Mouse (Mus musculus) heart, embryonic 14.5 days (tissue): ENCODE data around the gene Brd3os. TPM values are rescaled to one million over a fixed set of nuclear protein-coding genes. Genes with fewer than 3 reads are reported as not detected.
A peak's percentile ranks its signal among the peaks of the same experiment; 100 is the strongest.

Experiments
- ATAC-seq: fragments of 200-750 bp; cut with Nextera tagmentation; 2 replicates; pipeline ENCODE4 v1.8.0; 2017; ENCODE audit warnings: low read depth, moderate TSS enrichment; ENCODE audit not compliant: insufficient number of reproducible peaks, insufficient read depth, low FRiP score
- H3K27ac ChIP-seq, 2 experiments: fragments of 200-500 bp in 1 of 2; fragments of 300-500 bp in 1 of 2; sonication (generic) in 1 of 2; replicated peaks in 1 of 2; 2 replicates each; pipeline ENCODE4 v1.5.1; 2012 to 2014; ENCODE audit warnings: low read depth in 2 of 2, low read length in 2 of 2, control low read depth in 1 of 2, mild to moderate bottlenecking in 1 of 2, mixed read lengths in 1 of 2; ENCODE audit not compliant: control insufficient read depth in 1 of 2, insufficient read depth in 1 of 2
- H3K27me3 ChIP-seq: fragments of 300-500 bp; sonication (generic); 2 replicates; pipeline ENCODE4 v1.6.1; 2014; ENCODE audit warnings: mild to moderate bottlenecking, low read length, control low read depth; ENCODE audit not compliant: control insufficient read depth, insufficient read depth
- H3K36me3 ChIP-seq: fragments of 300-500 bp; sonication (generic); 2 replicates; pipeline ENCODE4 v1.6.1; 2014; ENCODE audit warnings: mild to moderate bottlenecking, control low read depth, low read length, mixed read lengths; ENCODE audit not compliant: control insufficient read depth, insufficient read depth
- H3K4me1 ChIP-seq, 2 experiments: fragments of 200-500 bp in 1 of 2; fragments of 300-500 bp in 1 of 2; sonication (generic) in 1 of 2; 2 replicates each; pipeline ENCODE4 v1.6.1; 2012 to 2014; ENCODE audit warnings: low read length in 2 of 2, control low read depth in 1 of 2, mixed read lengths in 1 of 2; ENCODE audit not compliant: control insufficient read depth in 2 of 2, insufficient read depth in 2 of 2
- H3K4me2 ChIP-seq: fragments of 300-500 bp; sonication (generic); 2 replicates; pipeline ENCODE4 v1.6.1; 2014; ENCODE audit warnings: mild to moderate bottlenecking, low read length
- H3K4me3 ChIP-seq, 2 experiments: fragments of 200-500 bp in 1 of 2; fragments of 300-500 bp in 1 of 2; sonication (generic) in 1 of 2; 2 replicates each; pipeline ENCODE4 v1.5.1; 2012 to 2014; ENCODE audit warnings: low read length in 2 of 2, mild to moderate bottlenecking in 2 of 2, control low read depth in 1 of 2, low read depth in 1 of 2, moderate library complexity in 1 of 2; ENCODE audit not compliant: control insufficient read depth in 1 of 2, insufficient read depth in 1 of 2
- H3K9ac ChIP-seq: fragments of 300-500 bp; sonication (generic); 2 replicates; pipeline ENCODE4 v1.6.1; 2014; ENCODE audit warnings: mild to moderate bottlenecking, low read length
- H3K9me3 ChIP-seq: fragments of 300-500 bp; sonication (generic); 2 replicates; pipeline ENCODE4 v1.6.1; 2016; ENCODE audit warnings: low read length, control low read depth; ENCODE audit not compliant: control insufficient read depth
- WGBS: fragments of 180-500 bp; shearing (Covaris S2); extraction: QIAGEN DNeasy Blood & Tissue Kit; methylation state at CpG from one replicate; pipeline ENCODE4 v1.1.7; 2014; 5-methylcytosine and 5-hydroxymethylcytosine counted together
- polyA plus RNA-seq: library from polyadenylated mRNA; unstranded; fragments of >200 nt; fragmentation: Nextera tagmentation; extraction: Ambion mirVana; gene quantifications from 2 replicates; pipeline ENCODE4 v1.2.1, GENCODE M21; 2014

Brd3os gene
- polyA plus RNA-seq, 1 experiment from 2014 or later: 4.6 TPM

- peak overlapping the region; percentile 95 for H3K9ac ChIP-seq
- peak overlapping the region; percentile 94 for H3K4me2 ChIP-seq
- peak overlapping the region; percentile 93 to 96 for H3K27ac ChIP-seq
- WGBS: 18% methylated on average over 11 of the region's 11 CpGs
- peak overlapping the region; percentile 82 to 90 for H3K4me3 ChIP-seq
- peaks cover 8% of the 10 kb centered on the region; the same call in 1 of the 2 replicates for H3K36me3 ChIP-seq
- no peaks in the 10 kb centered on the region for H3K27me3 ChIP-seq
- H3K4me1 ChIP-seq: peaks cover 26 to 35% of the 10 kb centered on the region in 2 experiments
- no peaks in the 10 kb centered on the region for H3K9me3 ChIP-seq
- no peak for ATAC-seq
These were observed 34.4 kb downstream of the Brd3os start for GRCm38 (mm10) chr2:27476303-27477192.

- no peak for ATAC-seq
- no peak overlapping the region for H3K27ac ChIP-seq
- WGBS: 46% methylated on average over 4 of the region's 4 CpGs
These were observed 37.7 kb downstream of the Brd3os start for GRCm38 (mm10) chr2:27479821-27480220.

GRCm38 (mm10) chr2:27480367-27480766 lies 38.2 kb downstream of the Brd3os start:
- 68% methylated on average over 4 of the region's 4 CpGs for WGBS
- Histone ChIP-seq H3K4me2 (no peak overlapping the region), H3K9ac (no peak overlapping the region), H3K4me1 (peaks cover 4 to 6% of the 10 kb centered on the region in 2 experiments; a peak in 3 of 4 replicates), H3K4me3 (no peak overlapping the region), H3K27me3 (no peaks in the 10 kb centered on the region), H3K27ac (no peak overlapping the region), H3K36me3 (no peaks in the 10 kb centered on the region), H3K9me3 (no peaks in the 10 kb centered on the region)
- no peak for ATAC-seq

More at GRCm38 (mm10) chr2:27479821-27480220, 37.7 kb downstream of the Brd3os start:
- H3K4me2 ChIP-seq: no peak overlapping the region
- no peak overlapping the region for H3K9ac ChIP-seq
- no peak overlapping the region for H3K4me3 ChIP-seq
- peaks cover 4 to 6% of the 10 kb centered on the region in 2 experiments; a peak in 3 of 4 replicates for H3K4me1 ChIP-seq
- no peaks in the 10 kb centered on the region for H3K9me3 ChIP-seq
- H3K27me3 ChIP-seq: no peaks in the 10 kb centered on the region
- H3K36me3 ChIP-seq: no peaks in the 10 kb centered on the region

GRCm38 (mm10) chr2:27482265-27482861 lies 40.2 kb downstream of the Brd3os start:
- Histone ChIP-seq H3K4me1 (peaks cover 0 to 2% of the 10 kb centered on the region in 2 experiments; a peak in 1 of 4 replicates), H3K27ac (no peak overlapping the region), H3K9me3 (no peaks in the 10 kb centered on the region), H3K9ac (no peak overlapping the region), H3K4me2 (no peak overlapping the region), H3K27me3 (no peaks in the 10 kb centered on the region), H3K36me3 (no peaks in the 10 kb centered on the region), H3K4me3 (no peak overlapping the region)
- no peak for ATAC-seq
- WGBS: 79% methylated on average over 7 of the region's 7 CpGs

- H3K4me3 ChIP-seq: no peak overlapping the region
- H3K9me3 ChIP-seq: no peaks in the 10 kb centered on the region
- H3K4me2 ChIP-seq: no peak overlapping the region
- peaks cover 0 to 2% of the 10 kb centered on the region in 2 experiments; a peak in 1 of 4 replicates for H3K4me1 ChIP-seq
- no peak overlapping the region for H3K27ac ChIP-seq
- no peaks in the 10 kb centered on the region for H3K27me3 ChIP-seq
- H3K9ac ChIP-seq: no peak overlapping the region
- 60% methylated on average over 4 of the region's 4 CpGs for WGBS
- no peak for ATAC-seq
- H3K36me3 ChIP-seq: no peaks in the 10 kb centered on the region
These were observed 44.6 kb downstream of the Brd3os start for GRCm38 (mm10) chr2:27486725-27487124.

- no peak overlapping the region for H3K4me2 ChIP-seq
- no peak overlapping the region for H3K4me3 ChIP-seq
- ATAC-seq: no peak
- H3K9ac ChIP-seq: no peak overlapping the region
- no peaks in the 10 kb centered on the region for H3K9me3 ChIP-seq
- H3K36me3 ChIP-seq: no peaks in the 10 kb centered on the region
- H3K27ac ChIP-seq: no peak overlapping the region
- WGBS: 54% methylated on average over 3 of the region's 4 CpGs
- no peaks in the 10 kb centered on the region for H3K27me3 ChIP-seq
- H3K4me1 ChIP-seq: peaks cover 0 to 2% of the 10 kb centered on the region in 2 experiments; a peak in 1 of 4 replicates
These were observed 45.4 kb downstream of the Brd3os start for GRCm38 (mm10) chr2:27487336-27488049.

- H3K4me3 ChIP-seq: no peak overlapping the region
- H3K27me3 ChIP-seq: no peaks in the 10 kb centered on the region
- H3K9me3 ChIP-seq: no peaks in the 10 kb centered on the region
- no peak overlapping the region for H3K9ac ChIP-seq
- H3K36me3 ChIP-seq: no peaks in the 10 kb centered on the region
- no peak overlapping the region for H3K4me2 ChIP-seq
- 67% methylated on average over 1 of the region's 1 CpGs for WGBS
- H3K4me1 ChIP-seq: peaks cover 0 to 2% of the 10 kb centered on the region in 2 experiments; a peak in 1 of 4 replicates
- H3K27ac ChIP-seq: no peak overlapping the region
- ATAC-seq: no peak
These were observed 46.2 kb downstream of the Brd3os start for GRCm38 (mm10) chr2:27488362-27488761.
